Mouse (Mus musculus): Measurements from ENCODE around the gene Sfrp2.

DNA sequence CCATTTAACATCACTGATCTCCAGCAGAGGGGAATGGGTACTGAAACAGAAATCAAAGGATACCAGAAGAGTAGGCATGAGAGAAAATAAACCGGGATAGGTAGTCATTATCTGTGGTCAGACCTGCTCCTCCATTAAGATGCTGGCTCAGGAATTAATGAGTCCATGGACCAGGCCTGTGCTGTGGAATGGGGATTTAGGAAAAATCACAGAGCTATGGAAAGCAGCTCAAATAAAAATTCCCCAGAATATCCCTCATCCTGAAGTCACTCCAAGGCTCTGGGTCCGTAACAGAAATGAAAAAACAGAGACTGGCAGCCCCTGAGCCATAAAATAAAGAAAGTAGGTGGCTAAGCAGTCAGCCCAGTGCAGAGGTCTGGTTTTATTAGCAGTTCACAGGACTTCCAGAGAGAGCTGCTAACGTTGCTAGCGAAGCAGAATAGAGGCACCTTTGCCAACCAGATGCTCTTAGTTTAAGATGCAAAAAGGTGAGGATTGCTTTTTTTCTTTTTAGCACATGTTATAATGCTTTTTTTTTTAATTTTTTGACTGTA is 50.3 kb downstream of the Sfrp2 start:
- TF ChIP-seq CTCF (IDR thresholded peaks at IDR 0.05) (no peak), EP300 (IDR thresholded peaks at IDR 0.05) (no peak)

All from lung, postnatal 0 days (tissue).